Mouse (Mus musculus) heart, embryonic 15.5 days (tissue): Measurements from ENCODE around the gene Lrrc73. TPM values are rescaled to one million over a fixed set of nuclear protein-coding genes. Genes with fewer than 3 reads are reported as not detected.

ENCODE experiments used
- ATAC-seq: fragments of 200-750 bp; cut with Nextera tagmentation; replicated peaks from 2 replicates; pipeline ENCODE4 v1.8.0; 2017; ENCODE audit warnings: low read depth, moderate TSS enrichment; ENCODE audit not compliant: insufficient number of reproducible peaks, insufficient read depth, low FRiP score
- H3K27ac ChIP-seq: fragments of 300-500 bp; sonication (generic); 2 replicates; pipeline ENCODE4 v1.5.1; 2015; ENCODE audit warnings: mild to moderate bottlenecking, inconsistent platforms
- H3K27me3 ChIP-seq: fragments of 300-500 bp; sonication (generic); 2 replicates; pipeline ENCODE4 v1.6.1; 2015; ENCODE audit warnings: inconsistent platforms
- H3K36me3 ChIP-seq: fragments of 300-500 bp; sonication (generic); 2 replicates; pipeline ENCODE4 v1.6.1; 2015; ENCODE audit warnings: mild to moderate bottlenecking, inconsistent platforms
- H3K4me1 ChIP-seq: fragments of 300-500 bp; sonication (generic); replicated peaks from 2 replicates; pipeline ENCODE4 v1.6.1; 2015; ENCODE audit warnings: inconsistent platforms
- H3K4me2 ChIP-seq: fragments of 300-500 bp; sonication (generic); 2 replicates; pipeline ENCODE4 v1.6.1; 2015; ENCODE audit warnings: inconsistent platforms, mild to moderate bottlenecking, moderate library complexity
- H3K4me3 ChIP-seq: fragments of 300-500 bp; sonication (generic); 2 replicates; pipeline ENCODE4 v1.5.1; 2015; ENCODE audit warnings: mild to moderate bottlenecking, inconsistent platforms
- H3K9ac ChIP-seq: fragments of 300-500 bp; sonication (generic); 2 replicates; pipeline ENCODE4 v1.6.1; 2015; ENCODE audit warnings: mild to moderate bottlenecking, inconsistent platforms
- H3K9me3 ChIP-seq: fragments of 300-500 bp; sonication (generic); replicated peaks from 2 replicates; pipeline ENCODE4 v1.6.1; 2016; ENCODE audit warnings: inconsistent platforms
- WGBS: fragments of 180-500 bp; shearing (Covaris S2); methylation state at CpG from one replicate; pipeline ENCODE4 v1.1.7; 2015; ENCODE audit warnings: mixed read lengths; 5-methylcytosine and 5-hydroxymethylcytosine counted together
- polyA plus RNA-seq: library from polyadenylated mRNA; unstranded; fragments of >200 nt; fragmentation: Nextera tagmentation; extraction: Ambion mirVana; gene quantifications from 2 replicates; pipeline ENCODE4 v1.2.1, GENCODE M21; 2015

Gene Lrrc73
- polyA plus RNA-seq, 1 experiment from 2014 or later: 0.47 TPM

DNA sequence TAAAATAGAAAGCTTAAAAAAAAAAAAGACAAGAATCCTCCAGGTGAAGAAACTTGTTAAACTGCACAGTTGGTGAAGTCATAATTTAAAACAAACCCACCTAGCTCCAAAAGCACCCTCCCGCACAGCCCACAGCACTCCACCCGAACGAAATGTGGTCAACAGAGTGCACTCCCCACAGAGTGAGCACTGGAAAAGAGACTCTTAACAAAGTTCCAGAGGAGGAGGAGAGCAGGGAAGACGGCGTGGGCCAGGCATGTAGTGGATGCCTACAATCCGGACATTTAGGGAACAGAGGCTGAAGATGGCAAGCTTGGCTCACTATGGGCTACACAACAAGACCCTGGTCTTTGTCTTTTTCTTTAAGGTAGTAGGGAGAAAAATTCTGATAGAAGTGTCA lies 21.7 kb downstream of the Lrrc73 start:
- no peak overlapping the region for H3K27ac ChIP-seq
- ATAC-seq: no peak
- H3K4me2 ChIP-seq: no peak overlapping the region
- no peaks in the 10 kb centered on the region for H3K9me3 ChIP-seq
- peaks cover 34% of the 10 kb centered on the region for H3K36me3 ChIP-seq
- WGBS: 85% methylated on average over 6 of the region's 6 CpGs
- peaks cover 41% of the 10 kb centered on the region for H3K4me1 ChIP-seq
- no peak overlapping the region for H3K9ac ChIP-seq
- no peaks in the 10 kb centered on the region for H3K27me3 ChIP-seq
- no peak overlapping the region for H3K4me3 ChIP-seq

DNA sequence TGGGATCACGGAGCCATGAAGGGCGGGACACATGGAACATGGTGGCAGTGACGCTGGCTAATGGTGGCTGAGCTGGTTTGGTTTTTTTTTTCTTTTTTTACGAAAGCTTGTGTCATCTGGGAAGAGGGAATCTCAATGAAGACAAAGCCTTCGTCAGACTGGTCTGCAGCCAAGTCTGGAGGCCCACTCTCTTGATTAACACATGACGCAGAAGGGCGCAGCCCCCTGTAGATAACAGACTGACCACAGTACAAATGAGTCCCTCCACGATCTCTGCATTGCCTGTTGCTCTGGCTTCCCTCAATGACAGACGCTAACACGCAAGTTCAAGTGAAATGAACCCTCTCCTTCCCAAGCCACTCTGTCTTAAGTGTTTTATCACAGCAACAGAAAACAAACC lies 22.2 kb downstream of the Lrrc73 start:
- Histone ChIP-seq H3K9ac (no peak overlapping the region), H3K4me2 (no peak overlapping the region), H3K36me3 (peaks cover 36% of the 10 kb centered on the region), H3K27me3 (no peaks in the 10 kb centered on the region), H3K4me1 (peaks cover 39% of the 10 kb centered on the region), H3K27ac (no peak overlapping the region), H3K4me3 (no peak overlapping the region), H3K9me3 (no peaks in the 10 kb centered on the region)
- no peak for ATAC-seq
- WGBS: 59% methylated on average over 10 of the region's 10 CpGs

DNA sequence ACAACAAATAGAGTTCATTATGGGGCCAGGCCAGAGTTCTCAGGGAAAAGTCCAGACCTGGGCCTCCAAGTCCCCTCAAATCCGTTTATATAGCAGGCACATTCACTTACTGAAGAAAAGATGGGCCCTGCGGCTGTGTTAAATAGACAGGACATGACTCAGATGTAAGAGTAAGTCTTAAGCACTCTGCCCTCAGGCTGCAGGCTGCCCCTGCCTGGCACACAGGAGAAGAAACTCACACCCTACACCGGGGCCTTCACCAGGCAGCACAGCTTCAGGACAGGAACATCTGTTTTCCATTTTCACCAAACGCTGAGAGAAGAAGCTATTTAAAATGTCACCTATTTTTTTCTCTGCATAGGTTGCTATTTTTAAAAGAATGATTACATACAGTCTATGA lies 24.3 kb downstream of the Lrrc73 start:
- H3K27me3 ChIP-seq: no peaks in the 10 kb centered on the region
- H3K9me3 ChIP-seq: no peaks in the 10 kb centered on the region
- H3K27ac ChIP-seq: peak overlapping the region; percentile 48
- H3K36me3 ChIP-seq: peaks cover 24% of the 10 kb centered on the region
- H3K4me1 ChIP-seq: peaks cover 51% of the 10 kb centered on the region
- no peak overlapping the region for H3K4me3 ChIP-seq
- H3K4me2 ChIP-seq: no peak overlapping the region
- WGBS: 59% methylated on average over 4 of the region's 4 CpGs
- no peak for ATAC-seq
- H3K9ac ChIP-seq: peak overlapping the region; percentile 19; the same call in 1 of the 2 replicates

DNA sequence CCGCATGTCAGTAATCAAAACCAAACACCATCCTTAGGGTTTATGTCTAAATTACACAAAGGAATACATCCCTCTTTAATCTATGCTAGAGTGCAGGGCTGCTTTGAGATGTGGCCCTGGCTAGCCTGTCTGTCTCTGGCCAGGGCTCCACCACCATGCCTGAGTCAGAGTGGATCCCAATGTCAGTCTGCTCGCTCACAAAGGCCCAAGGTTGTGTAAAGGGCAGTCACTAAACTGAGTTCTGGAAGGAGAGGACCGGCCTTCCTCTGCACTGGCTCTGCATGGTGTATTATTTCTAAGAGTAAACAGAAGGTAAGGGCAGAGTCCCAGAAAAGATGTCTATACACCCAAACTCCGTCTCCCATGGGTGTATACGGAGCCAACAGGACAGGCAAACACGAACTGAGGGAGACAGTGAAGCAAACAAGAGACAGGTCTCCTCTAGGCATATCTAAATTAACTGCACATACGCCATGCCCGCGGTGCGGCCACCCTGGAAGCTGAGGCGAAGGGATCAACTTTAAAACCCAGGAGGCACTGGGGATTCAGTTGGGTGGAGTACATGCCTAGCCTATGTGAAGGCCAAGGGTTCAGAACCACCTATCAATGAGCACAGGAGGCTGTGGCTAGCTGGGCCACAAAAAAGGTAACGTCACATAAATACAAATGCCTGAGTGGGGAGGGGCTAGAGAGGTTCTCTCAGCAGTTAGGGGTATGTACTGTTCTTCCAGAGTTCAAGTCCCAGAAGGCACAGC lies 24.9 kb downstream of the Lrrc73 start:
- whole genome bisulfite sequencing: 78% methylated on average over 12 of the region's 12 CpGs
- Histone ChIP-seq H3K4me1 (peaks cover 47% of the 10 kb centered on the region), H3K27ac (peak overlapping the region; percentile 48), H3K36me3 (peaks cover 24% of the 10 kb centered on the region), H3K4me2 (no peak overlapping the region), H3K9ac (no peak overlapping the region), H3K27me3 (no peaks in the 10 kb centered on the region), H3K9me3 (no peaks in the 10 kb centered on the region), H3K4me3 (no peak overlapping the region)
- no peak for ATAC-seq

- H3K9ac ChIP-seq: peak within 1 kb of the TSS; percentile 68
- under 1% methylated on average over 37 of the region's 37 CpGs for WGBS
- peak; percentile 95 for ATAC-seq
These were observed 29.3 kb downstream of the Lrrc73 start, which contains the start of gene Tjap1 for GRCm38 (mm10) chr17:46282483-46283123. TSS of gene Tjap1 (minus strand) at chr17:46283026.

GRCm38 (mm10) chr17:46283140-46283539 lies 29.8 kb downstream of the Lrrc73 start:
- H3K4me3 ChIP-seq: peak overlapping the region; percentile 70
- peak overlapping the region; percentile 68; the same call in 1 of the 2 replicates for H3K9ac ChIP-seq
- H3K27me3 ChIP-seq: no peaks in the 10 kb centered on the region
- no peaks in the 10 kb centered on the region for H3K9me3 ChIP-seq
- peaks cover 21% of the 10 kb centered on the region for H3K36me3 ChIP-seq
- peak overlapping the region; percentile 86 for H3K4me2 ChIP-seq
- H3K27ac ChIP-seq: peak overlapping the region; percentile 90; the same call in 1 of the 2 replicates
- ATAC-seq: no peak
- H3K4me1 ChIP-seq: peaks cover 28% of the 10 kb centered on the region
- WGBS: 32% methylated on average over 9 of the region's 9 CpGs

More at GRCm38 (mm10) chr17:46282483-46283123, 29.3 kb downstream of the Lrrc73 start, which contains the start of gene Tjap1:
- H3K27me3 ChIP-seq: no peaks in the 10 kb centered on the region
- H3K27ac ChIP-seq: peak within 1 kb of the TSS; percentile 90
- H3K9me3 ChIP-seq: no peaks in the 10 kb centered on the region
- H3K36me3 ChIP-seq: peaks cover 21% of the 10 kb centered on the region
- peak within 1 kb of the TSS; percentile 70 for H3K4me3 ChIP-seq
- H3K4me1 ChIP-seq: peaks cover 29% of the 10 kb centered on the region
- peak within 1 kb of the TSS; percentile 86 for H3K4me2 ChIP-seq

DNA sequence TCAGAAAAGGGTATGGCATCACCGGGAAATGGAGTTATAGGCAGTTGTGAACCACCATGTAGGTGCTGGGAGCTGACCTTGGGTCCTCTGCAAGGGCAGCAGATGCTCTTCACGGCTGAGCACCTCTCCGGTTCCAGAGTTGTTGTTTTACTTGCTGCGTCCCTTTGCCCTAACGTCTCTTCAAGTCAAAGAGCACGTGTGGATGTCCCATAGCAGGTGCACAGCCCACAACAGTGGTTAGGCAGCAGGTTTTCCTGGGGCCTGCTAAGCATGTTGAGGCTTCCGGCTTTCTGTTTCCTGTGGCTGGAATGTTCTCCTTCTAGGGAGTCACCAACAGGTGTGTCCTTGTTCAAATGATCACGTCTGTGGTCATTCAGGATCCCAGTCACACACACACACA lies 30.6 kb downstream of the Lrrc73 start:
- peaks cover 28% of the 10 kb centered on the region for H3K4me1 ChIP-seq
- WGBS: 79% methylated on average over 8 of the region's 8 CpGs
- H3K9ac ChIP-seq: no peak overlapping the region
- H3K4me2 ChIP-seq: no peak overlapping the region
- ATAC-seq: no peak
- H3K36me3 ChIP-seq: peaks cover 13% of the 10 kb centered on the region
- no peak overlapping the region for H3K4me3 ChIP-seq
- no peaks in the 10 kb centered on the region for H3K27me3 ChIP-seq
- no peak overlapping the region for H3K27ac ChIP-seq
- H3K9me3 ChIP-seq: no peaks in the 10 kb centered on the region

DNA sequence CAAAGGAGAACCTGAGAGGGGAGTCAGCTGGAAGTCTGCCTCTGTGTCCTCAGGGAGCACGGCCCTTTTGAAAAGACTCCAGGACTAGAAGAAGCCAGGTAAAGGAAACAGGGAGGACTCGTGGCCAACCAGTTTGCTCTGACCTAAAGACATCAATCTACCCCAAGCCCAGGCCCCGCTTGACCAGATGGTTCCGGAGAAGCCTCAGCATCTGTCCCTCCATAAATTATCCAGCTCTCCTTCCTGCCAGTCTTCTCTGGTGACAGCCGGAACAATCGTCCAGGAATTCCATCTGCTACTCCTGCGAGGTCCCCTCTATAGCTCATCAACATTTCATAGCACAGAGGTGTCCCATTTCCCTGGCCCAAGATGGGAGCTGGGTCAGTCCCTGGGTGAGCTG lies 31.3 kb downstream of the Lrrc73 start:
- Histone ChIP-seq H3K4me1 (peaks cover 28% of the 10 kb centered on the region), H3K4me2 (no peak overlapping the region), H3K27me3 (no peaks in the 10 kb centered on the region), H3K4me3 (no peak overlapping the region), H3K27ac (no peak overlapping the region), H3K36me3 (peaks cover 6% of the 10 kb centered on the region), H3K9ac (no peak overlapping the region), H3K9me3 (no peaks in the 10 kb centered on the region)
- ATAC-seq: no peak
- WGBS: 51% methylated on average over 7 of the region's 7 CpGs

GRCm38 (mm10) chr17:46285407-46285806 lies 32.1 kb downstream of the Lrrc73 start:
- peaks cover 28% of the 10 kb centered on the region for H3K4me1 ChIP-seq
- no peak overlapping the region for H3K4me2 ChIP-seq
- no peaks in the 10 kb centered on the region for H3K36me3 ChIP-seq
- no peak overlapping the region for H3K27ac ChIP-seq
- H3K9me3 ChIP-seq: no peaks in the 10 kb centered on the region
- H3K9ac ChIP-seq: no peak overlapping the region
- H3K4me3 ChIP-seq: no peak overlapping the region
- no peaks in the 10 kb centered on the region for H3K27me3 ChIP-seq
- ATAC-seq: no peak
- WGBS: 51% methylated on average over 6 of the region's 6 CpGs

DNA sequence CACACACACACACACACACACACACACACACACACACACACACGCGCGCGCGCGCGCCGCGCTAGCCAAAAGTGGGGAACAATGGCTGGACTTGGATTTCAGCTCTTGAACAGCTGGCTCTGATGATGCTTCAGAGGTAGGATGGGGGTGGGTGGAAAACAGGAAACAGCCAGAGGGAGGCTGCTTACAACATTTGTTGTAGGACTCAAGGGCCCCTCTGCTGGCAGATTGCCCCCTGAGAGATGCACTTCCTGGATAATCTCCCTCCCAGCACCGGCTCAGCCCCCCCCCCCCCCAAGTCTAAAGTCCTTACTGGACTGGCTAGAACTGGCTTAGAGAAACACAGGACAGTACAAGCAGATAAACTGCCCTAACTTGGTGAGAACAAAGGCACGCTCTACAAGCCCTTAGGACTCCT lies 34.4 kb downstream of the Lrrc73 start:
- Histone ChIP-seq H3K27me3 (no peaks in the 10 kb centered on the region), H3K9ac (no peak overlapping the region), H3K27ac (peak overlapping the region; percentile 11; the same call in 1 of the 2 replicates), H3K4me3 (no peak overlapping the region), H3K36me3 (no peaks in the 10 kb centered on the region), H3K4me2 (no peak overlapping the region), H3K9me3 (no peaks in the 10 kb centered on the region), H3K4me1 (peaks cover 11% of the 10 kb centered on the region)
- 49% methylated on average over 11 of the region's 11 CpGs for WGBS
- ATAC-seq: peak; percentile 70

DNA sequence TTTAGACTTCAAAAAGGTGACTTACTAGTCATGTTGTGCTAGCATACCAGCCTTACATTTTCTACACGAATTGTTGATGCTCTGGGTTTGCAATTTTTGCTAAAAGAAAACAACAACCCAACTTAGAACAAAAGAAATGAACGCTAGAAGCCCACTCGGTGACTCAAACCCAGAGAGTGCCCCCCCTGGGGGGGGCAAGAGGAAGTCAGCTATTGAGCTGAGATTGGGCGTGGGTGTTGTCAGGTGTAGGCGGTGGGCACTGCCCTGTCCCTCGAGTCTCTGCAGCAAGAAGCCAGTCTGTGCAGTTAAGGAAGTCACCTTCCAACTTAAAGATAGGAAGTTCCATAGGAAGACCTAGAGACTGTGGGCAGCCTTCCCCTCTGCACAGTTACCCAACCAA lies 43.3 kb downstream of the Lrrc73 start:
- 43% methylated on average over 6 of the region's 6 CpGs for WGBS
- Histone ChIP-seq H3K4me2 (no peak overlapping the region), H3K4me3 (peak overlapping the region; percentile 66; the same call in 1 of the 2 replicates), H3K36me3 (no peaks in the 10 kb centered on the region), H3K9ac (no peak overlapping the region), H3K4me1 (peaks cover 17% of the 10 kb centered on the region), H3K27ac (no peak overlapping the region), H3K9me3 (no peaks in the 10 kb centered on the region), H3K27me3 (peaks cover 69% of the 10 kb centered on the region)
- no peak for ATAC-seq
